Mouse (Mus musculus) megakaryocyte progenitor cell, adult 5-6 weeks (primary cell): ENCODE measurements around the gene Srp72. TPM values are rescaled to one million over a fixed set of nuclear protein-coding genes. Genes with fewer than 3 reads are reported as not detected.

Experiments used
- ATAC-seq: replicated peaks from 2 replicates; pipeline ENCODE4 v1.8.0; 2016; ENCODE audit warnings: mild to moderate bottlenecking, moderate TSS enrichment, inconsistent platforms; ENCODE audit not compliant: poor library complexity
- total RNA-seq, 2 experiments: library from RNA; stranded (forward) in 1 of 2; stranded (reverse) in 1 of 2; fragments of 157-497, 149-512 nt in 1 of 2; fragments of 200-1000 nt in 1 of 2; gene quantifications; 2 replicates each; pipeline versions ENCODE4 v1.2.3 to v1.2.4; 2015 to 2017

The Srp72 gene
- total RNA-seq, 2 experiments from 2014 or later, result 143 to 151 TPM

DNA sequence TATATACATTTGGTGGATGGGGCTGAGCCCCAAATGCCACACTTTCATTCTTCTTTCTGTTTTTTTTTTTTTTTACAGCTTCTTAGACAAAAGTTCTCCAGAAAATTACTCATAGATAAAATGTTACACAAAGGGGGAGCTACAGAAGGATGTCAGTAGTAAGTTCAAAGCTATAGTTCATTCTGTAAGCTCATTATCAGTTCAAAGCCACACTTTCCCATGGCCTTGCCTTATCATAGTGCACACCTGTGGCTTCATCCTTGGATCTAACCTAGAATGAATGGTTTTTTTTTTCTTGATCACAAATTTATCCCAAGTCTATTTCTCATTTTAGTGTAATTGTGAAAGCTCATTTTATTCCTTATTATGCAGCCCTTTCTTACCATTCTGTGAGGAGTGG, 64.9 kb downstream of the Srp72 start:
- ATAC-seq, result no peak

DNA sequence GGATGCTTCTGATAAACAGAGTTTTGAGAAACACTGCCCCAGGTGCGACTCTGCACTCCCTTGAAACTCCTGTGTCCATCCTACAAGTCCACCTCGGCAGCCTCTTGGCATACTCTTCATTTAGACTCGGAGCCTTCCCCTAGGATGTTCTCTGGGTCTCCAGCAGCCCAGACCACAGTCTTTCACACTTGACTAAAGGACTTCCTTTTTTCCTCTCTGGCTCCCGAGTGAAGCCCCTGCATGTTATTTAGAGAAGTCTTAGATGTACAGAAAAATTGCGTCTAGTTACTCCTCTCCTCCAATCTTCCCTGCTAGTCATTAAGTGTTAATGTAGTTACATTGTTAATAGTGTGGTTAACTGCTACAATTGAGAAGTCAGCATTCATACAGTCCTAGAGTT, 69.9 kb downstream of the Srp72 start:
- ATAC-seq, result peak; percentile 69

Other genes starting within 250 kb of the Srp72 start
- gene Aasdh, start 69.2 kb upstream of the Srp72 start, total RNA-seq (2015), result 17.9 and 20.1 TPM in 2 replicates
- gene Aasdh, start 69.2 kb upstream of the Srp72 start, total RNA-seq (2017), result 27.3 and 35.1 TPM in 2 replicates
- 393 and 397 TPM in 2 replicates for gene Paics, start 23.4 kb upstream of the Srp72 start, total RNA-seq (2015)
- gene Paics, start 23.4 kb upstream of the Srp72 start, total RNA-seq (2017), result 381 and 407 TPM in 2 replicates
- 47.7 and 62.1 TPM in 2 replicates for gene Ppat, start 23.1 kb upstream of the Srp72 start, total RNA-seq (2015)
- gene Ppat, start 23.1 kb upstream of the Srp72 start, total RNA-seq (2017), result 71.2 and 80.3 TPM in 2 replicates
- 1.3 and 1.9 TPM in 2 replicates for gene Arl9, start 29.4 kb downstream of the Srp72 start, total RNA-seq (2015)
- not detected in 2 replicates for gene Arl9, start 29.4 kb downstream of the Srp72 start, total RNA-seq (2017)
- not detected in 2 replicates for gene Thegl, start 41.3 kb downstream of the Srp72 start, total RNA-seq (2015)
- gene Thegl, start 41.3 kb downstream of the Srp72 start, total RNA-seq (2017), result not detected in 2 replicates
- gene Hopx, start 140.4 kb downstream of the Srp72 start, total RNA-seq (2015), result 5.5 TPM in 2 replicates
- 1.5 and 3.2 TPM in 2 replicates for gene Hopx, start 140.4 kb downstream of the Srp72 start, total RNA-seq (2017)
- 0.76 TPM in 1 of 2 replicates, not detected in the other for gene Spink2, start 236.8 kb downstream of the Srp72 start, total RNA-seq (2015)
- 0.79 TPM in 1 of 2 replicates, not detected in the other for gene Spink2, start 236.8 kb downstream of the Srp72 start, total RNA-seq (2017)